Mouse (Mus musculus): Measurements from ENCODE around the gene Asic2. TPM values are rescaled to one million over a fixed set of nuclear protein-coding genes. Genes with fewer than 3 reads are reported as not detected.

Gene Asic2
- polyA plus RNA-seq, 1 experiment from 2014 or later = 0.27 TPM

DNA sequence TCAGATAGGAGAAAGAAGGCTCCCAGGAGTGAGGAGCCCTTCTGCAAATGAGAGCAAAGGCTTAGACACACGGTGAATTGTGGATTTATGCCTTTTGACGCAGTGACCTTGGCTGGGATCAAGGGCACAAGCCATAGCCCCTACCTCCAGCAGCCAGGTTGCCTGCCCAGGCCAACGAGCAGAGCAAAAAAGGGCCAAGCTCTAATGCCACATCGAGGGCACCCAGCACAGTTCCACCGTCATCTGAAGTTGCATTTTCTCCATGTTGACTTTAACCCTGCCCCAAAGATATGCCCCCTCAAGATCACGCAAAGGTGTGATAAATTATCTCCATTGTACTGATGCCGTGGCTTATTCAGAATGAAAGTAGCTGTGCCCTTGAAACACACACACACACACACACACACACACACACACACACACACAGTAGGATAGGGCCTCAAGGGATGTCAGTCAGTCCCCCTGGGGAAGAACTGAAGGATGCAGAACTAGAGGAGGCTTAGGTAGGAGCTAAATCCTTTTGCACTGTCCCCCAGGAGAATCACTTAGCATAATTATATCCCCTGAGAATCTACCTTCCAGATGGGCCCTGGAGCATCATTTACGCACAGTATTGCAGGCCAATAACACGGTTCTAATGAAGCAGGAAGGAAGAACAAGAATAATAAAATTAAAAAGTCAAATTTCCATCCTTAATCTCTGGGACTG, 96.6 kb downstream of the Asic2 start:
- 35% methylated on average over 9 of the region's 9 CpGs for WGBS

DNA sequence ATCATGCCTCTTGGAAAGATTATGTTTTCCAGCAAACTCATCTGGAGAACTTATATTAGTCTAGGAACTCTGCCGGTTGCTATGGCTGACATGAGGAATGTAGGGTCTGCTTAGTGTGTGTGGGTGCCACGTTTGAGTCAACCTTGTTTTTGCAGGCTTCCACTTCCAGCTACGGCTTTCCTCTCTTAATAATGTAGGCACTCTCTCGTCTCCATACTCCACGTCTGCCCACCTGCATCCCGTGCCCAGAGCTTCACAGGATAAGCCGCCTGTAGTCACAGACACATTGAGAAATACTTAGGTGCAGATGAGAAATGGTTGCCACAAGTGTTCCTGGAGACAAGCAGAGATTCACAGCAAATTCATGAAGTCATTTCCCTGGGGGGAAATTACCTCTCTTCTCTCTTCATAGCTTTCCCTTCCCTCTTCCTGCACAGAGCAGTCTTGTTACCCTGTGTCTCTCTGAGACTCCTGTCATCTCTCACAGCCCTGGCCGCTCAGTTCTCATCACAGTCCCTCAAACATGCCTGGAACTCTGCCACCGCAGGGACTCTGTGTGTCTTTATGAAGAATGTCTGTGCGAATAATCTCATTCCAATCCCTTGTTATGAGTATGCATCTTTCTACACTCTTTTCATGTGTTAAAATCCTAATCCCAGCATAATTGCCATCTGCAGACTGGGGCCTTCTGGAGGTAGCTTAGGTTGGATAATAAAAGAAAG, 102.4 kb downstream of the Asic2 start:
- H3K27ac ChIP-seq (ENCODE audit: low read length) = no peak overlapping the region
- no peak overlapping the region for H3K4me2 ChIP-seq (ENCODE audit: low read depth, low read length)
- H3K4me3 ChIP-seq (replicated peaks; ENCODE audit: low read length) = no peak overlapping the region
- no peaks in the 10 kb centered on the region for H3K9me3 ChIP-seq (replicated peaks; ENCODE audit: control insufficient read depth, low read length)
- H3K4me1 ChIP-seq (ENCODE audit: control insufficient read depth, insufficient read depth, low read length) = no peaks in the 10 kb centered on the region
- no peaks in the 10 kb centered on the region for H3K36me3 ChIP-seq (ENCODE audit: control insufficient read depth, insufficient read depth, low read length)
- H3K9ac ChIP-seq (ENCODE audit: low read length) = no peak overlapping the region
- no peak for ATAC-seq (ENCODE audit: insufficient read depth, low FRiP score)
- H3K27me3 ChIP-seq (ENCODE audit: control insufficient read depth, insufficient read depth, low read length) = no peaks in the 10 kb centered on the region; the same call in 1 of the 2 replicates
- WGBS = 62% methylated on average over 10 of the region's 10 CpGs

More for the DNA sequence above, 96.6 kb downstream of the Asic2 start:
- no peaks in the 10 kb centered on the region for H3K4me1 ChIP-seq (ENCODE audit: control insufficient read depth, insufficient read depth, low read length)
- no peaks in the 10 kb centered on the region for H3K9me3 ChIP-seq (replicated peaks; ENCODE audit: control insufficient read depth, low read length)
- no peaks in the 10 kb centered on the region for H3K27me3 ChIP-seq (ENCODE audit: control insufficient read depth, insufficient read depth, low read length)
- ATAC-seq (ENCODE audit: insufficient read depth, low FRiP score) = no peak
- no peak overlapping the region for H3K4me2 ChIP-seq (ENCODE audit: low read depth, low read length)
- H3K36me3 ChIP-seq (ENCODE audit: control insufficient read depth, insufficient read depth, low read length) = no peaks in the 10 kb centered on the region
- H3K27ac ChIP-seq (ENCODE audit: low read length) = no peak overlapping the region
- no peak overlapping the region for H3K9ac ChIP-seq (ENCODE audit: low read length)
- no peak overlapping the region for H3K4me3 ChIP-seq (replicated peaks; ENCODE audit: low read length)

- Histone ChIP-seq H3K4me3 (replicated peaks; ENCODE audit: low read length) (no peak within 1 kb of the TSS), H3K27ac (ENCODE audit: low read length) (no peak within 1 kb of the TSS), H3K4me2 (ENCODE audit: low read depth, low read length) (no peak within 1 kb of the TSS), H3K36me3 (ENCODE audit: control insufficient read depth, insufficient read depth, low read length) (no peaks in the 10 kb centered on the region), H3K9me3 (replicated peaks; ENCODE audit: control insufficient read depth, low read length) (no peaks in the 10 kb centered on the region), H3K4me1 (ENCODE audit: control insufficient read depth, insufficient read depth, low read length) (no peaks in the 10 kb centered on the region), H3K27me3 (ENCODE audit: control insufficient read depth, insufficient read depth, low read length) (no peaks in the 10 kb centered on the region; the same call in 1 of the 2 replicates), H3K9ac (ENCODE audit: low read length) (no peak within 1 kb of the TSS)
- no peak for ATAC-seq (ENCODE audit: insufficient read depth, low FRiP score)
- 34% methylated on average over 4 of the region's 4 CpGs for WGBS
Observed at GRCm38 (mm10) chr11:81860250-81860972, 107.8 kb downstream of the Asic2 start, which contains the start of gene 5530401A14Rik. TSS of gene 5530401A14Rik (plus strand) at chr11:81860673.

DNA sequence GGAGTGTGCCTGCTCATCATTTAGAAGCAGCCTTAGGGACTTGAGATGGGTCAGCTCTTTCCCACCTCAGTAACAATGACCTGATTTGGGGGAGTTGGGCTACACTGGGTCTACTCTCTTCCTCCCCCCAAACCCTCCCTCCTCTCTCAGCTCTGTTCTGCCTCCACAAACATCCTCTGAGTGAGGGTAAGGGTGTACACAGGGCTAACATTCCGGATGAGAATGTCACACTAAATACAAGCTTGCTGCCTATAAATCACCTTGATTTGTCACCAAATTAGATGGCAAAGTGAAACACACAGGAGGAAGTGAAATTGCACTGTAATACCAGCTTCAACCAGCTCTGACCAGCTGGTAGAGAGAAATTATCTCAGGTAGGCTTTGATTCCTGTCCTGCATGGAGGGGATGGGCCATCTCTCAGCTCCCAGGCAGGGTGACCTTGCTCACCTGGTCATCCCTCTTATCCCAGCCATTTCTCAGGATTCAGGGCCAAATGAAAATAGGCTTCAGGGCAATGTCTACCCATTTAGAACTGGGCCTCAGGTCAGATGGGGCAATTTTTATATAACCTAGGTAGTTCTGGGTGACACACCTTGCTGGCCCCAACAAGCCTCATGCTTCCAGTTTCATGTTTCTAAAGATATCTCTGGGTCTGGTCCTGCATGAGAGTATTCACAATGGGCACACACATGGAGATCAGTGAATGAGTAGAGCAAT, 120.3 kb downstream of the Asic2 start:
- H3K9ac ChIP-seq (ENCODE audit: low read length) = no peak overlapping the region
- WGBS = 11% methylated on average over 1 of the region's 1 CpGs
- no peak overlapping the region for H3K4me2 ChIP-seq (ENCODE audit: low read depth, low read length)
- no peak overlapping the region for H3K4me3 ChIP-seq (replicated peaks; ENCODE audit: low read length)
- ATAC-seq (ENCODE audit: insufficient read depth, low FRiP score) = no peak
- H3K4me1 ChIP-seq (ENCODE audit: control insufficient read depth, insufficient read depth, low read length) = no peaks in the 10 kb centered on the region
- H3K27ac ChIP-seq (ENCODE audit: low read length) = no peak overlapping the region
- no peaks in the 10 kb centered on the region for H3K9me3 ChIP-seq (replicated peaks; ENCODE audit: control insufficient read depth, low read length)
- no peaks in the 10 kb centered on the region for H3K27me3 ChIP-seq (ENCODE audit: control insufficient read depth, insufficient read depth, low read length)
- no peaks in the 10 kb centered on the region for H3K36me3 ChIP-seq (ENCODE audit: control insufficient read depth, insufficient read depth, low read length)

DNA sequence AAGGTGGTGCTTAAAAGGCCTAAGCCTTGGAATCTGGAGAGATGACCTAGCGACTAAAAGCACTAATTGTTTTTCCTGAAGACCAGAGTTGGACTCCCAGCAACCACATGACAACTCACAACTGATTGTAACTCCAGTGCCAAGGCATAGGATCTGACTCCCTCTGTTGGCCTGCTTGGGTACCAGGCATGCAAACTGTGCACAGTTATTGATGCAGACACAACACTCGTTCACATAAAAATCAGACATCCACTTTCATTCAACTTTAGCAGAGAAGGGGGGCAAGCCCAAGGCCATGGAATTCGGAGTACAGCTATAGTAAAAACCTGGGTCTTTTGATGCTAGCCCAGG, 122.6 kb downstream of the Asic2 start:
- Histone ChIP-seq H3K4me3 (replicated peaks; ENCODE audit: low read length) (no peak overlapping the region), H3K36me3 (ENCODE audit: control insufficient read depth, insufficient read depth, low read length) (no peaks in the 10 kb centered on the region), H3K4me1 (ENCODE audit: control insufficient read depth, insufficient read depth, low read length) (no peaks in the 10 kb centered on the region), H3K4me2 (ENCODE audit: low read depth, low read length) (no peak overlapping the region), H3K9ac (ENCODE audit: low read length) (no peak overlapping the region), H3K27me3 (ENCODE audit: control insufficient read depth, insufficient read depth, low read length) (no peaks in the 10 kb centered on the region), H3K27ac (ENCODE audit: low read length) (no peak overlapping the region), H3K9me3 (replicated peaks; ENCODE audit: control insufficient read depth, low read length) (no peaks in the 10 kb centered on the region)
- 76% methylated on average over 3 of the region's 3 CpGs for WGBS
- ATAC-seq (ENCODE audit: insufficient read depth, low FRiP score) = no peak

GRCm38 (mm10) chr11:81845010-81845685, 123.1 kb downstream of the Asic2 start:
- ATAC-seq (ENCODE audit: insufficient read depth, low FRiP score) = no peak
- Histone ChIP-seq H3K36me3 (ENCODE audit: control insufficient read depth, insufficient read depth, low read length) (no peaks in the 10 kb centered on the region), H3K9ac (ENCODE audit: low read length) (no peak overlapping the region), H3K27ac (ENCODE audit: low read length) (no peak overlapping the region), H3K4me2 (ENCODE audit: low read depth, low read length) (no peak overlapping the region), H3K4me1 (ENCODE audit: control insufficient read depth, insufficient read depth, low read length) (no peaks in the 10 kb centered on the region), H3K27me3 (ENCODE audit: control insufficient read depth, insufficient read depth, low read length) (no peaks in the 10 kb centered on the region), H3K4me3 (replicated peaks; ENCODE audit: low read length) (no peak overlapping the region), H3K9me3 (replicated peaks; ENCODE audit: control insufficient read depth, low read length) (no peaks in the 10 kb centered on the region)
- 47% methylated on average over 5 of the region's 5 CpGs for WGBS

DNA sequence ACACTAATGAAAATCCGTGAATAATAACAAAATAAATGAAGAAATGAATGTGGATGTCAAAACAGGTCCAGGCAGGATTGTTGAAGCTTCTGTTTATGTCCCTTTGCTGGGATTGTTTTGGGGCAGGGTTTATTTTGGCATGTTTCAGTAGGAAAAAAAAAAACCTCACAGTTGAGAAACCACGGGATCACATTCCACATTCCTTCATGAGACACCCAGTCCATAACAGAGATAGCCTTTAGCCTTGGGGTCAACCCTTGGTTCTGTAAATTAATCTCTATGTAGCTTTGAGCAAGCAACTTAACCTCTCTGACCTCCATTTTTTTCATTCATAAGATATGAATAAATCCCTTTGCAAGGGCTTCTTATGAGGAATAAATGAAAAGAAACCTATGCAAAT, 127.3 kb downstream of the Asic2 start:
- Histone ChIP-seq H3K9me3 (replicated peaks; ENCODE audit: control insufficient read depth, low read length) (no peaks in the 10 kb centered on the region), H3K36me3 (ENCODE audit: control insufficient read depth, insufficient read depth, low read length) (no peaks in the 10 kb centered on the region), H3K4me1 (ENCODE audit: control insufficient read depth, insufficient read depth, low read length) (no peaks in the 10 kb centered on the region), H3K4me3 (replicated peaks; ENCODE audit: low read length) (no peak overlapping the region), H3K9ac (ENCODE audit: low read length) (no peak overlapping the region), H3K27ac (ENCODE audit: low read length) (no peak overlapping the region), H3K27me3 (ENCODE audit: control insufficient read depth, insufficient read depth, low read length) (no peaks in the 10 kb centered on the region), H3K4me2 (ENCODE audit: low read depth, low read length) (no peak overlapping the region)
- 28% methylated on average over 2 of the region's 2 CpGs for WGBS
- ATAC-seq (ENCODE audit: insufficient read depth, low FRiP score) = no peak

- Histone ChIP-seq H3K27me3 (ENCODE audit: control insufficient read depth, insufficient read depth, low read length) (no peaks in the 10 kb centered on the region), H3K9ac (ENCODE audit: low read length) (no peak overlapping the region)
Observed at GRCm38 (mm10) chr11:81838426-81838825, 129.8 kb downstream of the Asic2 start.

More at GRCm38 (mm10) chr11:81838426-81838825, 129.8 kb downstream of the Asic2 start:
- Histone ChIP-seq H3K4me3 (replicated peaks; ENCODE audit: low read length) (no peak overlapping the region), H3K9me3 (replicated peaks; ENCODE audit: control insufficient read depth, low read length) (no peaks in the 10 kb centered on the region), H3K4me1 (ENCODE audit: control insufficient read depth, insufficient read depth, low read length) (no peaks in the 10 kb centered on the region), H3K36me3 (ENCODE audit: control insufficient read depth, insufficient read depth, low read length) (no peaks in the 10 kb centered on the region), H3K4me2 (ENCODE audit: low read depth, low read length) (no peak overlapping the region), H3K27ac (ENCODE audit: low read length) (no peak overlapping the region)
- 72% methylated on average over 4 of the region's 4 CpGs for WGBS
- ATAC-seq (ENCODE audit: insufficient read depth, low FRiP score) = no peak
